Mouse (Mus musculus): ENCODE data around the gene Sox2. TPM values are rescaled to one million over a fixed set of nuclear protein-coding genes. Genes with fewer than 3 reads are reported as not detected.

Gene Sox2
- total and polyA plus RNA-seq, 2 experiments from 2014 or later, result not detected

DNA sequence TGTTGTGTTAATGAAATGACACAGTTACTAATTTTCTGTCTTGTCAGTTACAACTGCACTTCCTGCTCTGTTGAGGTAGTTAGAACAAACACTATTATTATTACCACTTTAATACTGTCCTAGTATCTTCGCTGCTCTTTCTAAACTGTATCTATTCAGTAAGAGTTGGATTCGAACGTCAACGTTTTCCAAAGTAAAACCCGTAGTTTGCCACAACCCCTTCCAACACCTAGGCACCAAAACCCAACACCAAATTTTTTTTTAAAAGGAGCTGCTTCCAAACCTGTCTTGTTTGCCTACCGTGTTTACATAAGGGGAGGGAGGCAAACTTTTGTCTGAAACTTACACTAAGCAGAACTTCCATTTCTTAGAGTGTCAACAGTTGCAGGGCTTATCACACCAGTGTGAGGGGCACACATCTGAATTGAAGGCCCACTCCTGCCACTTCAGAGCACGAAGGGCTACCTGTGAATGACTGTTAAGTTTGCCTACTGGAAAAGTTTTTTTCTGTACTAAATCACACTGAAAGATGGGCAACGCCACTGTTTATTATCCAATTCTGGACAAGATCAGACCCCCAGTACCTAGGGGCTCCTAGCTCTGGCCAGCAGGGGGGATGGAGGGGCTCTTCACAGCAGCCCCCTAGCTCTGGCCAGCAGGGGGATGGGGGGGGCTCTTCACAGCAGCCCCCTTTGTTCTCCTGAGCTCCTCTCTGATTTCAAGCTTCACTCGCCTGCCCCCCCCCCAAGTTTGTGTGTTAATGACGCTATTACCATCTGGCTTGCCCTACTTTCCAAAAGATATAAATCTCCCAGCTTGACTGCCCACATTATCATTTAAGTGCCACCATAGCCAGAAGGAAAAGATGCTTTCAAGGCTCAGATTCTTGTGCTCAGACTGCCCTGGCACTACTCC is 15.8 kb downstream of the Sox2 start:
- Histone ChIP-seq H3K9me3 (replicated peaks; ENCODE audit: control insufficient read depth, low read length) (no peaks in the 10 kb centered on the region), H3K4me3 (ENCODE audit: low read depth, low read length) (no peak overlapping the region), H3K27me3 (ENCODE audit: control insufficient read depth, insufficient read depth, low read length) (peaks cover 100% of the 10 kb centered on the region), H3K36me3 (replicated peaks; ENCODE audit: control insufficient read depth, insufficient read depth, low read length) (no peaks in the 10 kb centered on the region), H3K9ac (replicated peaks; ENCODE audit: low read depth, low read length) (no peak overlapping the region), H3K4me1 (ENCODE audit: control insufficient read depth, insufficient read depth) (peaks cover 12% of the 10 kb centered on the region; the same call in 1 of the 2 replicates), H3K4me2 (ENCODE audit: low read depth, low read length) (no peak overlapping the region), H3K27ac (ENCODE audit: low read depth) (no peak overlapping the region)
- DNase-seq (ENCODE audit: low spot score) (no peak), ATAC-seq (ENCODE audit: insufficient read depth, low read depth) (no peak)
- TF ChIP-seq CTCF (IDR thresholded peaks at IDR 0.05; ENCODE audit: low read depth) (no peak), EP300 (IDR thresholded peaks at IDR 0.05; ENCODE audit: low read depth) (no peak)
- WGBS, result 6% methylated on average over 10 of the region's 10 CpGs

DNA sequence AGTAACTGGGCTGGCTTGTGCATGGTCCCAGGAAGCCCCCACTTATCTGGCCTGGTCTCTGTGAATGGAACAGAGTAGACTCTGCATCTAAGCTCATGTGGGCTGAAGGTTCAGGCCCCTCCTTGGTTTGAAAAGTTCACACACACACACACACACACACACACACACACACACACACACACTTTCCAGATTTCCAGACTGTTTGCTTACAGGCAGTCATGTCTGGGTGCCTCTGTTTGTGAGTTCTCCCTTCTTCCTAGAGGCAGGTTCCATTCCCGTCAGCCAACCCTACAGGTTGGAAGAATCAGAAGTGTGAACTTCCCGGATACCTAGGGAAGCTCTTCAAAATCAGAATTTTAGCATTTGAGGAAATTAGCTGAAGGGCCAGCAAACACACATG is 17.0 kb downstream of the Sox2 start:
- no peak for DNase-seq (ENCODE audit: low spot score)
- TF ChIP-seq CTCF (IDR thresholded peaks at IDR 0.05; ENCODE audit: low read depth) (no peak), EP300 (IDR thresholded peaks at IDR 0.05; ENCODE audit: low read depth) (no peak)
- no peaks in the 10 kb centered on the region for H3K36me3 ChIP-seq (replicated peaks; ENCODE audit: control insufficient read depth, insufficient read depth, low read length)
- 26% methylated on average over 2 of the region's 2 CpGs for WGBS
- H3K9me3 ChIP-seq (replicated peaks; ENCODE audit: control insufficient read depth, low read length), result no peaks in the 10 kb centered on the region
- no peak overlapping the region for H3K27ac ChIP-seq (ENCODE audit: low read depth)
- peaks cover 12% of the 10 kb centered on the region; the same call in 1 of the 2 replicates for H3K4me1 ChIP-seq (ENCODE audit: control insufficient read depth, insufficient read depth)
- H3K4me3 ChIP-seq (ENCODE audit: low read depth, low read length), result no peak overlapping the region
- H3K4me2 ChIP-seq (ENCODE audit: low read depth, low read length), result no peak overlapping the region
- ATAC-seq (ENCODE audit: insufficient read depth, low read depth), result no peak
- peaks cover 100% of the 10 kb centered on the region for H3K27me3 ChIP-seq (ENCODE audit: control insufficient read depth, insufficient read depth, low read length)
- H3K9ac ChIP-seq (replicated peaks; ENCODE audit: low read depth, low read length), result no peak overlapping the region

DNA sequence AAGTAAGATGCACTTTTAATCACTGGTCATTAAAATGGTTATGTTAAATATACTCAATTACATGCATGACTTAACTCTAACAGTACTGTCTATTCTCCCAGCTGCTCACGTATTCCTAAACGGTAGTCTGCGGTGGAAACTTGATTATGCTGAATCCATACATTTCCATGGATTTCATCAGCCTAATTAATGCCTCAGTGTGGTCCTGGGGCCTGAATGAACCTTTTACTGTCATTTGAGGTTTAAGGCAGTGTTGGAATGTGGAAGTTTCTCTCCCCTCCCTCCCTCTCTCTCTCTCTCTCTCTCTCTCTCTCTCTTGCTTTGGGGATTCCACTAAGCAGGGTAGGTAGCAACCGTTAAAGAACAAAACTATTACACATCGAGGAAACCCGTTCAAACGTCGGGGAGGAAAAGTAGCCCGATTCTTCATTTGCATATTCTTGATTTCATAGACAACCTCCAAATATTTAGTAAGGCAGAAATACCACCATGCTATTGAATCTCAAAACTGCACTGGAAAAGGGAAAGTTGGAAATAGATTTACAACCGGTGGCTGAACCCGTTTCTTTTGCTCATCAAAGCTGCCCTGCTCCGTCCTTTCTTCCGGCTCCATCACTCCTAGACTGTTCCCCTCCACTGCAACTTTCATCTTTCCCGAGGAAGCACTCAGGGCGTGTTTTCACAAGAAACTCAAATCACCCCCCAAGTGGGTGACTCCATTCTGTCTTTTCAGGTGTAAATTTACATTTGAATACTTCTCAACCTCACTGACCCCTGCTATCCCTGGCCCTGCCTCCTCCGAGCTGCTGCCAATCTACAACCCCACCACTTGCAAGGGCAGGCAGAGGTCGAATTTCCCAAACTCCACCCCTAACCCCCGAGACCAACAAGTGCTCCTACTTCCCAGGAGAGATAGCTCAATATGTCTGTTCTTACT is 17.9 kb downstream of the Sox2 start:
- Histone ChIP-seq H3K27ac (ENCODE audit: low read depth) (no peak overlapping the region), H3K9me3 (replicated peaks; ENCODE audit: control insufficient read depth, low read length) (no peaks in the 10 kb centered on the region), H3K4me1 (ENCODE audit: control insufficient read depth, insufficient read depth) (peaks cover 12% of the 10 kb centered on the region; the same call in 1 of the 2 replicates), H3K4me2 (ENCODE audit: low read depth, low read length) (no peak overlapping the region), H3K9ac (replicated peaks; ENCODE audit: low read depth, low read length) (no peak overlapping the region), H3K4me3 (ENCODE audit: low read depth, low read length) (no peak overlapping the region), H3K36me3 (replicated peaks; ENCODE audit: control insufficient read depth, insufficient read depth, low read length) (no peaks in the 10 kb centered on the region), H3K27me3 (ENCODE audit: control insufficient read depth, insufficient read depth, low read length) (peaks cover 99% of the 10 kb centered on the region)
- TF ChIP-seq CTCF (IDR thresholded peaks at IDR 0.05; ENCODE audit: low read depth), result no peak
- no peak for TF ChIP-seq EP300 (IDR thresholded peaks at IDR 0.05; ENCODE audit: low read depth)
- ATAC-seq (ENCODE audit: insufficient read depth, low read depth) (no peak), DNase-seq (ENCODE audit: low spot score) (no peak)
- 9% methylated on average over 18 of the region's 18 CpGs for WGBS

DNA sequence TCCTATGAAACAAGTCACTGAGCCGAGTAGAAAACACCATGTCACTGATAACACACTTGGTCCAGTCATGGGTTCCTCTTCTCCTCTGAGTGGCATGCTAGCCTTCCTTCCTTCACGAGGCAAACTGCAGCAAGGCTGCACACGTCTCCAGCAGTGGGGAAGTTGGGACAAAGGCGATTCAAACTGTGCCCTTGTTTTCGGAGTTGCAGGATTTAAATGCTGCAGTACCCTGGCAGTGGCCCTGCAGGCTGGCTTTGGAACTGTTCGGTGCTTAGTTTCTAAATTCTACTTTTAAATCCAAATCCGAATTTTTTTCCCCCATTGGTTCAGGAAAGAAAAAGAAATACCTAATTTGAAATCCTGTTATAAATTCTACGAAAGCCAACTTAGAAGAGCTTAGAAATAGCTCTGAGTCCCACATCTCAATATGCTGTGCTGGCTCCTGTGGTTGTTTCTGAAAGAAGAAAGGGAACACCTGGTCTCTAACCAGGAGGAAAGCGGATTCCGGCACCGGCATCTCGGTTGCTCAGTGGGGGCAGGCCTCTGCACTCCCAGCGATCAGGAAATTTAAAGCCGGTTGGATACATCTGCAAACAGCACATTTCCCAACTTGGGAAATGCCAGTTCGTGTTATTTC is 20.9 kb downstream of the Sox2 start:
- H3K36me3 ChIP-seq (replicated peaks; ENCODE audit: control insufficient read depth, insufficient read depth, low read length), result no peaks in the 10 kb centered on the region
- no peak overlapping the region for H3K9ac ChIP-seq (replicated peaks; ENCODE audit: low read depth, low read length)
- no peak for DNase-seq (ENCODE audit: low spot score)
- H3K9me3 ChIP-seq (replicated peaks; ENCODE audit: control insufficient read depth, low read length), result no peaks in the 10 kb centered on the region
- 15% methylated on average over 15 of the region's 15 CpGs for WGBS
- no peak overlapping the region for H3K4me2 ChIP-seq (ENCODE audit: low read depth, low read length)
- no peaks in the 10 kb centered on the region for H3K4me1 ChIP-seq (ENCODE audit: control insufficient read depth, insufficient read depth)
- TF ChIP-seq CTCF (IDR thresholded peaks at IDR 0.05; ENCODE audit: low read depth), result no peak
- no peak for TF ChIP-seq EP300 (IDR thresholded peaks at IDR 0.05; ENCODE audit: low read depth)
- H3K4me3 ChIP-seq (ENCODE audit: low read depth, low read length), result no peak overlapping the region
- H3K27me3 ChIP-seq (ENCODE audit: control insufficient read depth, insufficient read depth, low read length), result peaks cover 71% of the 10 kb centered on the region
- no peak overlapping the region for H3K27ac ChIP-seq (ENCODE audit: low read depth)
- ATAC-seq (ENCODE audit: insufficient read depth, low read depth), result no peak

DNA sequence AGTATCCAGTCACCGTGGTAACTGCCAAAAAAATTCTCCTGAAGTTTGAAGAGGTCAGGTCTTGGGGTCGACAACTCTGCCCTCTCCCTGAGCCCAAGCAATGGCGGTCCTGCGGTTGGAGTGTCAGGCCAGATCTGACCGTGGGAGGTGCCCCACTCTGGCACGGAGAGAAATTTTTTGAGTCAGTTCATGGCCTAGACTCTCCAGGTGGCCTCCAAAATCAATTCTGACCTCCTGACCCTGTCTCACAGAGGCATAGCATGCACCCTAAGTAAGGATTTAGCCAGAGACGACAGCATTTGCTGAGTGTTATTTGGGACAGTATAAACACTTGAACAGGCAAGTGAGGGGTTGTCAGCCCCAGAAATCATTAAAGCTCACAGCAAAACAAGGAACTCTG is 28.6 kb downstream of the Sox2 start:
- Histone ChIP-seq H3K4me2 (ENCODE audit: low read depth, low read length) (no peak overlapping the region), H3K27me3 (ENCODE audit: control insufficient read depth, insufficient read depth, low read length) (no peaks in the 10 kb centered on the region), H3K36me3 (replicated peaks; ENCODE audit: control insufficient read depth, insufficient read depth, low read length) (no peaks in the 10 kb centered on the region), H3K4me1 (ENCODE audit: control insufficient read depth, insufficient read depth) (no peaks in the 10 kb centered on the region), H3K27ac (ENCODE audit: low read depth) (no peak overlapping the region), H3K4me3 (ENCODE audit: low read depth, low read length) (no peak overlapping the region), H3K9ac (replicated peaks; ENCODE audit: low read depth, low read length) (no peak overlapping the region), H3K9me3 (replicated peaks; ENCODE audit: control insufficient read depth, low read length) (no peaks in the 10 kb centered on the region)
- TF ChIP-seq EP300 (IDR thresholded peaks at IDR 0.05; ENCODE audit: low read depth) (no peak), CTCF (IDR thresholded peaks at IDR 0.05; ENCODE audit: low read depth) (no peak)
- 35% methylated on average over 7 of the region's 7 CpGs for WGBS
- ATAC-seq (ENCODE audit: insufficient read depth, low read depth), result no peak
- no peak for DNase-seq (ENCODE audit: low spot score)
